Mouse (Mus musculus) testis, postnatal 14 days (tissue): ENCODE data around the gene Apol7e.
"Not testable (repeated sequence)": the region's sequence is repeated elsewhere in the genome, so short reads cannot be mapped to it uniquely, and the experiment has no call there.

Experiments used
- DNase-seq: peaks from one replicate; pipeline ENCODE4 v3.0.0; 2021; ENCODE audit warnings: low spot score

Apol7e gene

DNA sequence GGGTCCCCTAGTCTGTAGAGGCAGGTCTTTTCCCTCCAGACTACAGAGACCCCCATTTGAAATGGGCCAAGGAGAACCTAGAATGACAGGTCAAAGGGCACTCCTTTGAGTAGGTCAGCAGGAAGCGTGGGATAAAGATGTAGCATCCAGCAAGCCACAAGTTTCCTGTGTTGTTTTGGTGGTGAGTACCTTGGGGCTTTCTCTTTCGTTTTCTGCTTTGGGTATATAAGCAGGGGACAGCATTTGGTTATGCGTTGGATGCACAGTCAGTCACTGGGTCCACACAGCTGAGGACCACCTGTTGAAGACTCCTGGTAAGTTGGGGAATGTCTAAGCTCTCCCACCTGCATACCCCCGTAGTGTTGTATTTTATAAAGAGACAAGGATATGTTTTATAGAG, at the start of gene Apol7e:
Gene Apol7e, plus strand, starts transcription at position 202 of the 400 bp plus-strand sequence.
- not testable (repeated sequence) for DNase-seq

DNA sequence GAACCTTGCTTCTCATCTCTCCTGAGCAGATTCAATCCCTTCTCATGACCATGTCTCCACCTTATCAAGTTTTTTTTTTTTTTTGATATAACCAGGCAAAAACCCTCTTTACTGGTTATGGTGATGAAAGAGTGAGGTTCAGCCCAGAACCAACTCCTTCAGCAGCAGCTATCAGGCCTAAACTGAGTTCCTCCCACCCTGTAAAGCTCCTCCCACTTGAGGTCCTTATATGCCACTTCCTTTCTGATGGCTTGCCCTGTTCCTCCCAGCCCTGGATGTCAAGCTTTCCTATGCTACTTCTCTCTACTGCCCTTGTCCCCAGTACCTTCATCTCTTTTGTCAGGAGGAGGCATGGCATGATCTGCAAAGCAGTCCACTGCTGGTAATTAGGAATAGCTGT, 47.5 kb upstream of the Apol7e start:
- not testable (repeated sequence) for DNase-seq

- not testable (repeated sequence) for DNase-seq
Measured at GRCm38 (mm10) chr15:77659773-77660172, 38.9 kb upstream of the Apol7e start.

GRCm38 (mm10) chr15:77661841-77662240, 36.8 kb upstream of the Apol7e start:
- not testable (repeated sequence) for DNase-seq

GRCm38 (mm10) chr15:77674081-77674480, 24.6 kb upstream of the Apol7e start:
- not testable (repeated sequence) for DNase-seq

GRCm38 (mm10) chr15:77683944-77684343, 14.7 kb upstream of the Apol7e start:
- DNase-seq, result not testable (repeated sequence)

DNA sequence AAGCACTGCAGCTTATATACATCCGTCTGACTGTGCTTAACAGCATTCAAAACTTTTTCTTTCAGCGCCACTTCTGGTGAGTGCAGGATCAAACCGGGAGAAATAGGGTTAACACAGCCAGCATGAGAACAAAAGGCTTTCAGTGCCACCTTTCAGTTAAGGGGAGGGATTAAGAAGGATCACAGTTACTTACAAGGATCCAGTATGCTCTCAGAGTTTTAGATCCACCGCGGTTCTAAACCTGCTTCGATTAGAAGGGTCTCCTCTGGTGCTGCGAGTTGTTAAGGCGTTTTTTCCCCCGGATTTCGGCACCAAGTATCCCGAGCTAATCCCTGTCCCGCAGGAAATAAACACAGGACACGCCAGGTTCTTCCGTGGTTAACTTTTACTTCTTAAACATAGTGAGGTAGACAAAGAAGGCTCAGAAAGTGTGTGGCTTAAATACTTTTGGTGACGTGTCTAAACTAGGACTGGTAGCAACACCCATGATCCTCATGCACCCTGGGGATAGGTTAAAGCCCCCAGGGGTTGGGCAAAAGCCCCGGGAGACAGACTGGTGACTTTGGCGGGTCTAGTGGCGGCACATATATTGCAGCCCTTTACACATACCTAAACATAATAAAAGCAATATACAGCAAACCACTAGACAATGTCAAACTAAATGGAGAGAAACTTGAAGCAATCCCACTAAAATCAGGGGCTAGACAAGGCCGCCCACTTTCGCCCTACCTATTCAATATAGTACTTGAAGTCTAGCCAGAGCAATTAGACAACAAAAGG, 6.9 kb upstream of the Apol7e start:
- DNase-seq, result not testable (repeated sequence)

- not testable (repeated sequence) for DNase-seq
Measured at GRCm38 (mm10) chr15:77694687-77695295, 3.9 kb upstream of the Apol7e start.

GRCm38 (mm10) chr15:77705306-77705705, 6.6 kb downstream of the Apol7e start:
- DNase-seq, result not testable (repeated sequence)

GRCm38 (mm10) chr15:77708936-77709335, 10.3 kb downstream of the Apol7e start:
- not testable (repeated sequence) for DNase-seq

GRCm38 (mm10) chr15:77718240-77718639, 19.6 kb downstream of the Apol7e start:
- not testable (repeated sequence) for DNase-seq

DNA sequence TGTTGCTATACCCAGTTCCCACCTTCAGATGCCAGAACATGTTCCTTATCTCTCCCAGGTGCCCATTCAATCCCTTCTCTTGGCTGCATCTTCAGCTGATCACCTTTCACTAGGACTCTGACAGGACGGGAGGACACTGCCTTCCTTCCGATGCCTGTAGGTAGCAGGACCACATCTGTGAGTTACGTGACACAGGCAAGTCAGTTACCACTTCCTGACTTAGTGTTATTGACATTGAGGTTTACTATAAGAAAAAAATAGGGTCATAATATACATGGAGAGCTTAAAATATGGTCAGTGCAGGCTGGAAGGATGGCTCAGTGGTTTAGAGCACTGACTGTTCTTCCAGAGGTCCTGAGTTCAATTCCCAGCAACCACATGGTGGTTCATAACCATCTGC, 22.9 kb downstream of the Apol7e start:
- DNase-seq, result not testable (repeated sequence)

GRCm38 (mm10) chr15:77724208-77724911, 25.7 kb downstream of the Apol7e start:
- not testable (repeated sequence) for DNase-seq

DNA sequence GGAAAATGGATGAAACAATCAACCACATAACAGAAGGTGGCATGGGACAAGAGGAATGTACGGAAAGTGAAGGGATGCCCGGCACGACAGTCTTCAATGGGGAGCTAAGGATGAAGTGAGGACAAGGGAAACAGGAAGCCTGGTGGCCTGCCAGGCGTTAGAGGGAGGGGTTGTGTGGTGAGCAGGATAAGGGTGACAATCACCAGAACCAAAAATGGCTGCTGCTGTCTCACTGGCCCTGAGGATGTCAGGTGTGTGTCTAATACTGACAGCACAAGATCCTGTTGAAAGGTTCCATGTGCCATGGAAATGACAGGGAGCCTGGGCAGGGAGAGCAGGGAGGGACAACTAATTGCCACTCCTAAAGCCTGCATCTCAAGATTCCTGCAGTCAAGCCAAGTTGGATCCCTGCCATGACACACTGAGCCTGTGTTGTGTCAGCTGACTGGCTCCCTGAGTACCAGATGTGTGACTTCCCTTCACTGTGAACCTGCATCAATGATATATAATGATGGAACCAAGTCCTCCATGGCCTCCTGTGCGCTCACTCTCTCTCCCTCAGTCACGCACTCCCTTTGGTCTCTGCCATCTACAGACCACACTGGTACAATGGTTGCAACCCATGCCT, 26.9 kb downstream of the Apol7e start:
- DNase-seq, result not testable (repeated sequence)

- not testable (repeated sequence) for DNase-seq
Measured at GRCm38 (mm10) chr15:77727139-77727538, 28.5 kb downstream of the Apol7e start.

DNA sequence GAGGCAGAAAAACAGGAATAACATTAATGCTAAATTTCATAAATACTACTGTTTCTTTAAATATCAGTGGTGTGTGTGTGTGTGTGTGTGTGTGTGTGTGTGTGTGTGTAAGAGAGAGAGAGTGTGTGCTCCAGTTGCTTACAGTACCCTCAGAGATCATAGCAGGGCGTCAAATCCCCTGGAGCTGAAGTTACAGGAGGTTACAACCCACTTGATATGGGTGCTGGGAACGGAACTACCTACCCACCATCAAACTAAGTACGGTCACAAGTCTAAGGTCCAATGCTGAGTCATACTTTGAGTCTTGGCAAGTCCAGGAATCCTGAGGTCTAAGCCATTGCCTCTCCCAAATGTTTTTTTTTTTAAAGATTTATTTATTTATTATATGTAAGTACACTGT, 29.1 kb downstream of the Apol7e start:
- DNase-seq, result not testable (repeated sequence)

GRCm38 (mm10) chr15:77728739-77729138, 30.1 kb downstream of the Apol7e start, which contains the start of gene Apol9b:
Gene Apol9b, plus strand, starts transcription at chr15:77729039.
- DNase-seq, result not testable (repeated sequence)

- DNase-seq, result no peak
Measured at GRCm38 (mm10) chr15:77731605-77732004, 32.9 kb downstream of the Apol7e start.

DNA sequence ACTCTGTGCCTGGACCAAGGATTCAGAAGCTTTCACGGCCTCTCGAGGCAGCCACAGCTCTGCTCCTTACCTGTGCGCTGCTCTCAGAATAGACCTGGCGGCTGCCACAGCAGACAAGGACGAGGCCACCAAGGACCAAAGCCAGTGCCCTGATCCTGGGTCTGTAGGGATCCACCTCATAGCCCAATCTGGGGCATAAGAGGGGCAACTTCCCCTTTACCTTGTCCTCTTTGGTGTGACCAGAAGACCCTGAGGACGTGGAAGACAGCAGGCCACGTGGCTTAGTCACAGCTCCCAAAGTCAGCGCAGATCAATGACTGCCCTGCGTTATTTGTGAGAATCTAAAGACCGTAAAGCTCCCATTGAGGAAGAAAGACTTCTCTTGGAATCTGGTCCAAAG, 34.2 kb downstream of the Apol7e start:
- DNase-seq, result not testable (repeated sequence)

GRCm38 (mm10) chr15:77733380-77733779, 34.7 kb downstream of the Apol7e start:
- DNase-seq, result not testable (repeated sequence)

DNA sequence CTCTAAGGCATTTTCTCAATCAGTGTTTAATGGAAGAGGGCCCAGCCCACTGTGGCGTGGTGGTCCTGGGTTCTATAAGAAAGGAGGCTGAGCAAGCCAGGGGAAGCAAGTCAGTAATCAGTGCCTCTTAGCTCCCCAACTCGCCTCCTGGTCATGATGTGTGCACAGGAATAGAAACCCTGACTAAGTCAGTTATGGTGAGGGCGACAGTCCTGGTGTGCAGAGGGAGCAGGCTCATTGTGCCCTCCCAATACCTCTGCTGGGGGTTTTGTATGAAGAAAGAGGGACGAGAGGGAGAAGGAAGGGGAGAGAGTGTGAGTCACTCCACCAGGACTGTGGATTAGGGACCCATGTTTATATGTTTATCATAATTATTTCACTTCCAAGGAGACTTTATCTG, 35.2 kb downstream of the Apol7e start:
- not testable (repeated sequence) for DNase-seq
